Mouse (Mus musculus): ENCODE data around the gene Gm45234. TPM values are rescaled to one million over a fixed set of nuclear protein-coding genes. Genes with fewer than 3 reads are reported as not detected.

Gm45234 gene
- total and polyA plus RNA-seq, 3 experiments: not detected

DNA sequence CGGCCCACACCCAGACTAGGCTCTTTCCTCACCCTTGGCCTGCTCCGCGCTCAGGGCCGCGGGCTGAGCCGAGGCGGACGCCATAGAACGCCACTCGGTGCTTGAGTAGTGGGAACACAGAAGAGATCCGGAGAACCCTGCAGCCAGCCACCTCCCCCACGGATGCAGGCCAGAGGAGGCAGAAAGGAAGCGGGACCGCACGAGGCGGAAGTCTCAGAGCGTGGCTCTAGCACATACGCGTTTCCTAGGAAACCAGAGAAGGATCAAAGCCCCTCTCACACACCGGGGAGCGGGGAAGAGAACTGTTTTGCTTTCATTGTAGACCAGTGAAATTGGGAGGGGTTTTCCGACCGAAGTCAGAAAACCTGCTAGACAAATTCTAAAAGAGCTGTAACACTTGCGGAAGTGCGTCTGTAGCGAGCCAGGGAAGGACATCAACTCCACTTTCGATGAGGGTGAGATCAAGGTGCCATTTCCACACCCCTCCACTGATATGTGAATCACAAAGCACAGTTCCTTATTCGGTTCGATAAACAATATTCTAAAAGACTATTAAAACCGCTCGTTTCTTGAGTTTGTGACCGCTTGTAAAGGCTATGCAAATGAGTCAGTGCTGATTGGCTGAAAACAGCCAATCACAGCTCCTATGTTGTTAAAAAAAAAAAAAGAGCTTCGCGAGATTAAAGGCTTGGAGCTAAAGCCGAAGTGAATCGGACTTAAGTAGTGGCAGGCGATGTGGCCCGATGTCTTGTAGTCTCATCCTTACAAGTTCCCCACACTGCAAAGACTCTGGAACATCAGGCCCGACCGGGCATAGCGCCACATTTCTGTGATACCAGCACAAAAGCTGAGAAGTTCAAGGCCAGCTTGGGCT, 14.7 kb downstream of the Gm45234 start, which contains the start of gene Grcc10 (continued):
- TF ChIP-seq ETS1 (conservative IDR thresholded peaks at IDR 0.05; ENCODE audit: low read depth, low read length) (peak; percentile 97), USF2 (conservative IDR thresholded peaks at IDR 0.05; ENCODE audit: low read depth, low read length) (peak; percentile 47; the same call in 1 of the 2 replicates), MAFK (IDR thresholded peaks at IDR 0.05; ENCODE audit: insufficient replicate concordance, low read length) (peak; percentile 89), SMC3 (IDR thresholded peaks at IDR 0.05; ENCODE audit: low read depth, low read length) (no peak; the same call in 1 of the 2 replicates), ELF1 (IDR thresholded peaks at IDR 0.05; ENCODE audit: low read depth, low read length) (peak; percentile 93), TCF12 (IDR thresholded peaks at IDR 0.05; ENCODE audit: low read depth, low read length) (peak; percentile 75), CHD1 (IDR thresholded peaks at IDR 0.05; ENCODE audit: low read depth, low read length) (no peak), KAT2A (IDR thresholded peaks at IDR 0.05; ENCODE audit: insufficient replicate concordance, low read length) (peak; percentile 72; the same call in 1 of the 2 replicates)

DNA sequence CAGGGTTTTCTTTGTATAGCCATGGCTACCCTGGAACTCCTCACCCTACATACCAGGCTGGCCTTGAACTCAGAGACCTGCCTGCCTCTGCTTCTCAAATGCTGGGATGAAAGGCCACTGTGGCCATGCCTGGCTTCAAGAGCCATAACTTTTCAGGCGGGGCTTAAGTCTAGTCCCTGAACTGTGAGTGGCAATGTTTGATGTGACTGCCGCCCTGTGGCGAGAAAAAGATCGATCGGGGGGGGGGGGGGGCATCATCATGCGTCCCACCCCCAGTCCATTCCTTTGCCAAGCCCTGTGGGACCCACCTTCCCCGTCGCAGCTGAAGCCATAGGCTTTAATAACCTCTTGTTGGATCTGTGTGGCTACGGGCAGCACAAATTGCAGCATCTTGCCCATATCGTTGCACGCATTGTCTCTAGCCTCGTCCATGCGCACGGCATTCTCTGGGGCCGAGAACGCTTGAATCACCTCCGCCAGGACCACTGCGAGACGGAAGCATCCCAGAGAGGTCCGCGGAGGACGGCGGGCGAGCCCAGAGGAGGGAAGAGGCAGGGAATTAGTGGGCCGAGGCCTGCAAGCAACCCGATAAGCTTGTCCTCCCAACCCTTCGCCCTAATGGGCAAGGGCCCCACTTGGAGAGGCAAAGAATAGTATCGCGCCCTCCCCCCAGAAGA, 15.5 kb downstream of the Gm45234 start:
- H3K4me3 ChIP-seq (replicated peaks in 1 of 3; ENCODE audit: low read depth in 2 of 3, low read length in 2 of 3, poor library complexity in 1 of 3): peak overlapping the region; percentile 62 to 74 (median 70)
- peaks cover 34 to 83% of the 10 kb centered on the region in 2 experiments for H3K4me1 ChIP-seq (ENCODE audit: control insufficient read depth in 1 of 2, insufficient read depth in 2 of 2)
- peak overlapping the region; percentile 90 for H3K9ac ChIP-seq (ENCODE audit: insufficient read depth, low read depth)
- dilution Hi-C loops (cut with MboI; ENCODE audit: extremely low pct_ligation_motif_present, extremely low pct_unique_long_range_greater_than_20kb, low sequenced_read_pairs) (no loop called here), in situ Hi-C loops (cut with MboI; ENCODE audit: low pct_ligation_motif_present, low pct_unique_long_range_greater_than_20kb, low sequenced_read_pairs) (no loop called here)
- DNase-seq (ENCODE audit: extremely low read depth): peak; percentile 80
- no peaks in the 10 kb centered on the region for H3K27me3 ChIP-seq (replicated peaks)
- peaks cover 18 to 23% of the 10 kb centered on the region in 2 experiments for H3K36me3 ChIP-seq (replicated peaks in 1 of 2; ENCODE audit: control insufficient read depth in 1 of 2, insufficient read depth in 1 of 2, low read length in 1 of 2)
- peak; percentile 82 for TF ChIP-seq RAD21 (IDR thresholded peaks at IDR 0.05; ENCODE audit: low read depth, low read length)
- TF ChIP-seq ZC3H11A (IDR thresholded peaks at IDR 0.05; ENCODE audit: low read depth, low read length): peak; percentile 82
- TF ChIP-seq ZNF384 (IDR thresholded peaks at IDR 0.05; ENCODE audit: low read depth, low read length): 0 out of 2 replicates have a peak, but pooled peaks have one; percentile 21
- no peak for TF ChIP-seq JUND (conservative IDR thresholded peaks at IDR 0.05; ENCODE audit: low read depth, low read length)
- TF ChIP-seq BHLHE40 (IDR thresholded peaks at IDR 0.05; ENCODE audit: low read depth, low read length): peak; percentile 42; the same call in 1 of the 2 replicates
- TF ChIP-seq ELF1 (IDR thresholded peaks at IDR 0.05; ENCODE audit: low read depth, low read length): peak; percentile 43; the same call in 1 of the 2 replicates
- TF ChIP-seq NRF1 (IDR thresholded peaks at IDR 0.05; ENCODE audit: low read depth, low read length): peak; percentile 13; the same call in 1 of the 2 replicates
- peak; percentile 99 for TF ChIP-seq MAZ (IDR thresholded peaks at IDR 0.05; ENCODE audit: low read depth, low read length)
- 0 out of 2 replicates have a peak, but pooled peaks have one; percentile 24 for TF ChIP-seq RCOR1 (conservative IDR thresholded peaks at IDR 0.05; ENCODE audit: low read depth, low read length)
- TF ChIP-seq ZKSCAN1 (IDR thresholded peaks at IDR 0.05; ENCODE audit: borderline replicate concordance, low read depth, low read length): no peak
- peak; percentile 60 for TF ChIP-seq MEF2A (IDR thresholded peaks at IDR 0.05; ENCODE audit: borderline replicate concordance, low read depth, low read length)
- 0 out of 2 replicates have a peak, but pooled peaks have one; percentile 58 for TF ChIP-seq MYC (IDR thresholded peaks at IDR 0.05; ENCODE audit: low read depth, low read length)
- TF ChIP-seq MAX (IDR thresholded peaks at IDR 0.05; ENCODE audit: low read length): peak; percentile 64; the same call in 1 of the 2 replicates
- TF ChIP-seq CHD2 (IDR thresholded peaks at IDR 0.05; ENCODE audit: low read length): 0 out of 2 replicates have a peak, but pooled peaks have one; percentile 54
- TF ChIP-seq NELFE (IDR thresholded peaks at IDR 0.05; ENCODE audit: low read depth, low read length): no peak
- TF ChIP-seq SIN3A (IDR thresholded peaks at IDR 0.05; ENCODE audit: low read length): peak; percentile 69
- no peak for TF ChIP-seq JUN (IDR thresholded peaks at IDR 0.05; ENCODE audit: insufficient read depth, low read depth, low read length)
- TF ChIP-seq IRF4 (IDR thresholded peaks at IDR 0.05; ENCODE audit: low read depth, low read length): peak; percentile 66
- peak in 1 of 2 experiments; percentile 93; a peak in 2 of 4 replicates for TF ChIP-seq CTCF (conservative IDR thresholded peaks at IDR 0.05 in 1 of 2, IDR thresholded peaks at IDR 0.05 in 1 of 2; ENCODE audit: low read depth in 2 of 2, low read length in 2 of 2)
- TF ChIP-seq SMC3 (IDR thresholded peaks at IDR 0.05; ENCODE audit: low read depth, low read length): peak; percentile 96
- TF ChIP-seq ZMIZ1 (IDR thresholded peaks at IDR 0.05; ENCODE audit: low read depth, low read length): no peak
- TF ChIP-seq CHD1 (IDR thresholded peaks at IDR 0.05; ENCODE audit: low read depth, low read length): peak; percentile 66
- TF ChIP-seq TBP (conservative IDR thresholded peaks at IDR 0.05; ENCODE audit: low read depth, low read length): no peak
- peak; percentile 51; the same call in 1 of the 2 replicates for TF ChIP-seq HCFC1 (IDR thresholded peaks at IDR 0.05; ENCODE audit: low read depth, low read length)
- peak; percentile 59 for TF ChIP-seq TCF12 (IDR thresholded peaks at IDR 0.05; ENCODE audit: low read depth, low read length)
- TF ChIP-seq MXI1 (IDR thresholded peaks at IDR 0.05; ENCODE audit: low read depth, low read length): peak; percentile 71; the same call in 1 of the 2 replicates
- peak overlapping the region; percentile 98 for H3K27ac ChIP-seq (ENCODE audit: insufficient read depth, low read depth)
- no peaks in the 10 kb centered on the region for H3K9me3 ChIP-seq (replicated peaks; ENCODE audit: low read length)
- H3K4me2 ChIP-seq (ENCODE audit: insufficient read depth, low read depth, poor library complexity, severe bottlenecking): peak overlapping the region; percentile 68; the same call in 1 of the 2 replicates
- H3K79me2 ChIP-seq (replicated peaks; ENCODE audit: control insufficient read depth, extremely low read depth, insufficient read depth, poor library complexity, severe bottlenecking): no peaks in the 10 kb centered on the region

Measured in CH12.LX (cell line).